Mouse (Mus musculus): ENCODE results near the gene Mrpl57.

- TF ChIP-seq POLR2A (IDR thresholded peaks at IDR 0.05; ENCODE audit: low read depth, low read length) = no peak
- TF ChIP-seq CTCF (IDR thresholded peaks at IDR 0.05; ENCODE audit: extremely low read depth, insufficient read depth, insufficient read length, insufficient replicate concordance) = no peak
Observed at GRCm38 (mm10) chr14:57866676-57867276, 40.7 kb downstream of the Mrpl57 start.

Measured in spleen, adult 2 months (tissue).